Mouse (Mus musculus): Measurements from ENCODE around the gene Edem2. TPM values are rescaled to one million over a fixed set of nuclear protein-coding genes. Genes with fewer than 3 reads are reported as not detected.
"Not testable (repeated sequence)": the region's sequence is repeated elsewhere in the genome, so short reads cannot be mapped to it uniquely, and the experiment has no call there.

Edem2 gene
- polyA plus RNA-seq, 1 experiment from 2014 or later, result 35.4 TPM

DNA sequence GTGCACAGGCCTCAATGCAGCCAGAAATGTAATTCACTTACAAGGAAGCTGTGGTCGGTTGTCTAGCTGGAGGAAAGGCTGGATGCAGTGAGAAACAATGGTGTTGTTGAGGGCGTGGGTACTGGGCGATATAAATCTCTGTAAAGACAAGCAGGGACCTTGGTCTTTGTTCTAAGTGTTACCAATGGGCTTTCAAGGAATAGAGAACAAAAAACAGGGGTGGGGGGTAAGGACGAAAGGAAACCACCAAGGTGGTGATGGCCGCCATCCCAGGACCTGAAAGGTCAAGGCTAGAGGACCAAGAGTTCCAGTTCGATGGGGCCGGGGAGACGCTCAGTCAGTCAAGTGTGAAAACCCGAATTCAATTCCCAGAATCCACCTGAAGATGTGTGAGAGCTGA, 8.5 kb upstream of the Edem2 start:
- in situ Hi-C loops (cut with MboI; ENCODE audit: low pct_unique_long_range_greater_than_20kb), result no loop called here
- POLR2A ChIA-PET, result no interaction called here
- CTCF ChIA-PET, result interaction anchor here (1.3 kb wide), 1 partner anchor 64 kb away, joined by 3 read pairs; no protein-coding TSS in a partner anchor
- no peak for TF ChIP-seq CTCF (IDR thresholded peaks at IDR 0.05)
- DNase-seq (ENCODE audit: low read depth, low spot score), result no peak
- H3K27me3 ChIP-seq, result no peaks in the 10 kb centered on the region
- no peak for ATAC-seq

GRCm38 (mm10) chr2:155736936-155737335, 7.7 kb upstream of the Edem2 start:
- ChIA-PET CTCF (no interaction called here), POLR2A (no interaction called here)
- H3K27me3 ChIP-seq, result peaks cover 2% of the 10 kb centered on the region
- no peak for TF ChIP-seq CTCF (IDR thresholded peaks at IDR 0.05)
- ATAC-seq, result no peak
- in situ Hi-C loops (cut with MboI; ENCODE audit: low pct_unique_long_range_greater_than_20kb), result no loop called here
- DNase-seq (ENCODE audit: low read depth, low spot score), result no peak

DNA sequence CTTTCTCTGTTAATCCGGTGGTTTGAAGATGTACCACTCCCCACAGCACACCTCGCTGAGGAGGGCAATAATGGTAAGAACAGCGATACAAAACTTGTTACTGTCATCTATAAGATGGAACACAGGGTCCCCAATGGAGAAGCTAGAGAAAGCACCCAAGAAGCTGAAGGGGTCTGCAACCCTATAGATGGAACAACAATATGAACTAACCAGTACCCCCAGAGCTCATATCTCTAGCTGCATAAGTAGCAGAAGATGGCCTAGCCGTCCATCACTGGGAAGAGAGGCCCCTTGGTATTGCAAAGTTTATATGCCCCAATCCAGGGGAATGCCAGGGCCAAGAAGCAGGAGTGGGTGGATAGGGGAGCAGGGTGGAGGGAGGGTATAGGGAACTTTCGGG, 6.5 kb upstream of the Edem2 start, which contains the start of gene Gm17581:
TSS of gene Gm17581 (minus strand) at position 101 of the 400 bp plus-strand sequence.
- DNase-seq (ENCODE audit: low read depth, low spot score); POLR2A ChIA-PET; ATAC-seq; H3K27me3 ChIP-seq; in situ Hi-C loops (cut with MboI; ENCODE audit: low pct_unique_long_range_greater_than_20kb): not testable (repeated sequence)
- CTCF ChIA-PET, result interaction anchor here (1.1 kb wide), 1 partner anchor 14 kb away, joined by 3 read pairs; no protein-coding TSS in a partner anchor

DNA sequence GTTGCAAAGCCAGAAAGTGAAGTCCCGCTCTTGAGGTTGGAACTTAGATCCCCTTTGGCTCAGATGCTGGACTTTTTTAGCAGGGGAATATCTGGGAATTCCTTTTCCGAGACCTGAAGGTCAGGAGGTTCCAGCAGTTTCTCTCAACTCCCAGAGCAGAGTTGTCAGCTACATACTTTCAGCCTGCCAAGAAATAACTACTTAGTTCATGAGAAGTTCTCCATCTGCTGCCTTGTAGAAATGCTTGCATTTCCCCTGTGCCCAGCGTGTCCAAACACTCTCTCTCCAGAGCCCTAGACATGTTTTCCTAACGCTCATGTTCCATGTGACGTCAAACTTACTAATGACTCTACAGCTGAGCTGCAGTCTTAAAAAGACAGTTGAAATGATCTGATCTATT, 5.8 kb upstream of the Edem2 start:
- POLR2A ChIA-PET, result no interaction called here
- H3K27me3 ChIP-seq, result peaks cover 6% of the 10 kb centered on the region

GRCm38 (mm10) chr2:155728742-155729141, 533 bp downstream of the Edem2 start:
- DNase-seq (ENCODE audit: low read depth, low spot score) (no peak), ATAC-seq (no peak)
- peaks cover 6% of the 10 kb centered on the region for H3K27me3 ChIP-seq

More for the DNA sequence above, 5.8 kb upstream of the Edem2 start:
- DNase-seq (ENCODE audit: low read depth, low spot score) (no peak), ATAC-seq (no peak)
- CTCF ChIA-PET, result interaction anchor here (1.1 kb wide), 1 partner anchor 14 kb away, joined by 3 read pairs; no protein-coding TSS in a partner anchor
- in situ Hi-C loops (cut with MboI; ENCODE audit: low pct_unique_long_range_greater_than_20kb), result no loop called here
- no peak for TF ChIP-seq CTCF (IDR thresholded peaks at IDR 0.05)

DNA sequence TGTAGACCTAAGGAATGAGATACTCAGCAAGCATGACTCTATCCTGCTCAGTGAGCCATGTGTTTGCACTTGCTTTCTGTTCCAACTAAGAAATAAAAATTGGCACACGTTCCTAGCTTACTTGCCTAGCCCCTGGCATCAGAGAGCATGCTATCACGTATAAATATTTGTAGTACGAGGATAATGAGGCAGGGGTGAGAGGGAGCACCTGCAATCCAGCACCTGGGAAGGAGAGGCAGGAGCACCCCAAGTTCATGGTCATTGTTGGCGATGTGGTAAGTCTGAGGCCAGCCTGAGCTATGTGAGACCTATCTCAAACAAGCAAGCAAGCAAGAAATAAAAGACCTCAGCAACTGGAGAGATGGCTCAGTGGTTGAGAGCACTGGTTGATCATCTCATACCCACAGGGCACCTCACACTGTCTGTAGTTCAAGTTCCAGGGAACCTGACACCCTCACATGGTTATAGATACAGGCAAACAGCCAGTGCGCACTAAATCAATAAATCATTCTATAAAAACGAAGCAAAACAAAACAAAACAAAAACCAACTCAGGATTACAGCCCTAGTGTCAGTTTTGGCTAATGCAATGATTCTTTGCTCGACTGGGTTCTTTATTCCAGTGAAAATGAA, 1.4 kb downstream of the Edem2 start:
- POLR2A ChIA-PET, result interaction anchor here (0.8 kb wide), 1 partner anchor 238 kb away, joined by 3 read pairs; no protein-coding TSS in a partner anchor
- peaks cover 6% of the 10 kb centered on the region for H3K27me3 ChIP-seq
- in situ Hi-C loops (cut with MboI; ENCODE audit: low pct_unique_long_range_greater_than_20kb), result no loop called here
- no peak for TF ChIP-seq CTCF (IDR thresholded peaks at IDR 0.05)
- CTCF ChIA-PET, result interaction anchor here (0.8 to 1.2 kb wide), 2 partner anchors 28 to 32 kb away, joined by 3 read pairs; no protein-coding TSS in a partner anchor
- ATAC-seq (no peak), DNase-seq (ENCODE audit: low read depth, low spot score) (no peak)

More at GRCm38 (mm10) chr2:155728742-155729141, 533 bp downstream of the Edem2 start:
- in situ Hi-C loops (cut with MboI; ENCODE audit: low pct_unique_long_range_greater_than_20kb), result no loop called here
- ChIA-PET CTCF (interaction anchor here (0.8 to 1.1 kb wide), 2 partner anchors 31 to 33 kb away, joined by 3 to 5 read pairs; no protein-coding TSS in a partner anchor), POLR2A (interaction anchor here (0.8 to 1.1 kb wide), 2 partner anchors 14 to 237 kb away, joined by 3 read pairs; no protein-coding TSS in a partner anchor)
- no peak for TF ChIP-seq CTCF (IDR thresholded peaks at IDR 0.05)

DNA sequence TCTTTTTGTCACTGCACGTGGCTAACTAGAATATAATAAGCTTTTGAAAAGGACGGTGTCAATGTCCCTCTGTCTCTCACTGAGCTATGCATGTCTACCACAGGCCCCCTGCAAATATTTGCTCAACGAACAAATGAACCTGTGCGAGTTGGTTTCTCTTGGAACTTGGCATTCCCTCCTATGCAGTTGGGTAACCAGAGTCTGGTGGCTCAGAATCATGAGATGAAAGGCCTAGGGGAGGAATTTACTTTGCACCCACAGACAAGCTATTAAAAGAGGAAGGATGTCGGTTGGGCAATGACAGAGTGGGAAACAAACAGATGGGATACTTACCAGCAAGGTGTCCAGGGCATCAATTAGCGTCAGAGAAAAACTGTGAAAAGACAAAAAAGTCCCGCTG, 3.0 kb downstream of the Edem2 start:
- ChIA-PET CTCF (interaction anchor here (1.3 kb wide), 1 partner anchor 30 kb away, joined by 3 read pairs; no protein-coding TSS in a partner anchor), POLR2A (interaction anchor here (0.6 kb wide), 1 partner anchor 8 kb away, joined by 4 read pairs; no protein-coding TSS in a partner anchor)
- in situ Hi-C loops (cut with MboI; ENCODE audit: low pct_unique_long_range_greater_than_20kb), result no loop called here
- ATAC-seq (no peak), DNase-seq (ENCODE audit: low read depth, low spot score) (no peak)
- no peak for TF ChIP-seq CTCF (IDR thresholded peaks at IDR 0.05)
- H3K27me3 ChIP-seq, result no peaks in the 10 kb centered on the region

DNA sequence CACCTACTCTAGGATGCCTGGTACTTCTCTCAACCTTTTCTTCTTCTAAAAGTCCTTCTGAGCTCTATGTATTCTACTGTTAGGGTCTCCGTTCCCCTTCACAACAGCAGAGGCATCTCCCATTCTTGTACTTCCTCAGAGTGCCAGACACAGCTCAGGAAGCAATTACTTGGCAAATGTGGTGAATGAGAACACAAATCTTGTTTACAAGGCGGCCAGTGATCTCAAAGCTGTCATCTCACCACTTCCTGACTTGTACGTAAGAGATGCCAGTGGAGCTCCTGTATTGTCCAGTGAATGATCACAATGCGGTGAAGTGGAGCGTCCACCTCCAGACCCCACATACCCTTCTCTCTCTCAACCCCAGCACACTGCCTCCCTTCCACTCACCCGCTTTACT, 4.7 kb downstream of the Edem2 start:
- DNase-seq (ENCODE audit: low read depth, low spot score) (no peak), ATAC-seq (no peak)
- no peaks in the 10 kb centered on the region for H3K27me3 ChIP-seq
- ChIA-PET CTCF (interaction anchor here (1.2 to 1.3 kb wide), 2 partner anchors 20 to 31 kb away, joined by 3 read pairs; no protein-coding TSS in a partner anchor), POLR2A (no interaction called here)
- in situ Hi-C loops (cut with MboI; ENCODE audit: low pct_unique_long_range_greater_than_20kb), result no loop called here
- TF ChIP-seq CTCF (IDR thresholded peaks at IDR 0.05), result no peak

DNA sequence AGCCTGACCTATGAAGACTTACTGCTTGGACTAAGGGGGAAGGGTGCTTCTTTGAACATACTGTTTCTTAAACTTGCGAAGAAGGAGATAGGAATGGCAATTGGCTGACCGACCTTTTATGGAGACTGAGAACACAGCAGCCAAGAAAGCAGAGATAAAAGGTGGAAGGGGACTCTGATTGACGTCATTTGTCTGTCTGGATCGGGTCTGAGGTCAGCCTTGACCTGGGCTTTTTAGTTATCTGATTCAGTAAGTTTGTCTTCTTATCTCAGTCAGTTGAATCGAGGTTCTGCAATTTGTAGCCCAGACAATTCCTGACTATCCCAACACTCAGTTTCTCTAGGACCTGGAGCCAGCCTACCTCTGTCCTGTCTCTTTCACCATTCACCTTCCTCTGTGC, 5.2 kb downstream of the Edem2 start:
- POLR2A ChIA-PET, result no interaction called here

DNA sequence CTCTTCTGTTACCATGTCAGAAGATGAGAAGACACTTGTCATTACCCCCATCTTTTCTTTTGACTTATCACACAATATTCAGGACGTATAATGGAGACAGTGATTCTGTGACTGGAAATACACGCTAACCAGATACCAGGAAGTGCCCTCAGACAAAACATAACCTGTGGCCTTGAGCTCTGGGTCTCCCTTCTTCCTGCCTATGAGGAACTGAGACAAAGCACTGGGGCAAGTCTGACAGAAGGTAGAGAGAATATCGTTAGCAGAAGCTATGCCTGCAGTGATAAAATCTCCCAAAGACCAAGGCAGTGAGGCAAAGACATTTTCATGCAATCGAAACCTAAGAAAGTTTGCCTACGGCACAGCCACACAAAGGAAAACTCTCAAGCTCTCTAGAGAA, 8.7 kb downstream of the Edem2 start:
- ATAC-seq, result no peak
- CTCF ChIA-PET, result interaction anchor here (1.3 kb wide), 1 partner anchor 93 kb away, joined by 3 read pairs; no protein-coding TSS in a partner anchor
- no peak for TF ChIP-seq CTCF (IDR thresholded peaks at IDR 0.05)

More for the DNA sequence above, 5.2 kb downstream of the Edem2 start:
- in situ Hi-C loops (cut with MboI; ENCODE audit: low pct_unique_long_range_greater_than_20kb), result no loop called here
- H3K27me3 ChIP-seq, result no peaks in the 10 kb centered on the region
- CTCF ChIA-PET, result interaction anchor here (1.2 to 1.3 kb wide), 2 partner anchors 20 to 32 kb away, joined by 3 read pairs; no protein-coding TSS in a partner anchor
- no peak for TF ChIP-seq CTCF (IDR thresholded peaks at IDR 0.05)
- DNase-seq (ENCODE audit: low read depth, low spot score) (no peak), ATAC-seq (no peak)

More for the DNA sequence above, 8.7 kb downstream of the Edem2 start:
- no peaks in the 10 kb centered on the region for H3K27me3 ChIP-seq
- in situ Hi-C loops (cut with MboI; ENCODE audit: low pct_unique_long_range_greater_than_20kb), result no loop called here
- POLR2A ChIA-PET, result no interaction called here
- DNase-seq (ENCODE audit: low read depth, low spot score), result no peak

Data from Patski (cell line).